Mouse (Mus musculus): ENCODE measurements around the gene Ctnnbl1. TPM values are rescaled to one million over a fixed set of nuclear protein-coding genes. Genes with fewer than 3 reads are reported as not detected.

Ctnnbl1 gene
- polyA plus RNA-seq (2012; rRNA removed): 57.6 and 67.0 TPM in 2 replicates

DNA sequence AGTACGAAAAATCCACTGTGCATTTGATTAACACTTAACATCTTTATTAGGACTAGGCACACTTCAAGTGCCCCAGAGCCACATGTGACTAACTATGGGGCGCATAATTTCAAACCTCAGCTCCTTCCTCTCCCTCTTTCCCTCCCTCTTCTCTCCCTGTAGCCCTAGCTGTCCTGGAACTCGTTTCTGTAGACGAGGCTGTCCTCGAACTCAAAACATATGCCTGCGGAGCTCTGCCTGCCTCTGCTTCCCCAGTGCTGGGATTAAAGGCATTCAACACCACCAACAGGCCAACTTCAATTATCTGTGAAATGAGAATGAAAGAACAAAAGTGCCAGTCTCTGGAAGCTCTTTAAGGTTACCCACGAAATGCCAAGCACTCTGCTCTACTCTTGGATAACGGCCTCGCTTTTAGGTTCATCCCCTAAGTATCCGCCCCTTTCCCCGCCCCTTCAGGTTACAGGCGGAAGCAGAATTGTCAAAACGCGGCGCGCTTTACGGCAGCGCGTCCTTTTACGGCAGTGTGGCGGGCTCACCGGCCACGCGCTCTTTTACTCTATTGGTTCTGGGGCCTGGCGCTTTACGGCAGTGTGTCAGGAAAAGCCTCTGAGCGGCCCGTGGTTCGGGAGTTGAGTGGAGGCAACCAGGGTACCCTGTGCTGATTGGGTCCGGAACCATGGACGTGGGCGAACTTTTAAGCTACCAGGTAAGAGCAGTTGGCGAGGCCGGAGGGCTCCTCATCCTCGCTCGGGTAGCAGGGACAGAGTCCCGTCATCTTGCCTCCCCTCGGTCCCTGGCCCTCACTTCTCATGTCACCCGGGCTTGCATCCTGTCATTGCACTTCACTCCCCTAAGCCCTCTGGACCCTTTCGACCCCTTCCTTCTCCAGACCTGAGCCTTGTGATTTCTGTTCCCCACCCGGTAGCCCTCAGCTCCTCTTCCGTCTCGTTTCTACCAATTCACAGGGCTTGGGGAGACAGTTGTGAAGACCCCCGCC, at the start of gene Ctnnbl1:
Gene Ctnnbl1 (plus strand): TSS at position 548 of the 997 bp plus-strand sequence.

DNA sequence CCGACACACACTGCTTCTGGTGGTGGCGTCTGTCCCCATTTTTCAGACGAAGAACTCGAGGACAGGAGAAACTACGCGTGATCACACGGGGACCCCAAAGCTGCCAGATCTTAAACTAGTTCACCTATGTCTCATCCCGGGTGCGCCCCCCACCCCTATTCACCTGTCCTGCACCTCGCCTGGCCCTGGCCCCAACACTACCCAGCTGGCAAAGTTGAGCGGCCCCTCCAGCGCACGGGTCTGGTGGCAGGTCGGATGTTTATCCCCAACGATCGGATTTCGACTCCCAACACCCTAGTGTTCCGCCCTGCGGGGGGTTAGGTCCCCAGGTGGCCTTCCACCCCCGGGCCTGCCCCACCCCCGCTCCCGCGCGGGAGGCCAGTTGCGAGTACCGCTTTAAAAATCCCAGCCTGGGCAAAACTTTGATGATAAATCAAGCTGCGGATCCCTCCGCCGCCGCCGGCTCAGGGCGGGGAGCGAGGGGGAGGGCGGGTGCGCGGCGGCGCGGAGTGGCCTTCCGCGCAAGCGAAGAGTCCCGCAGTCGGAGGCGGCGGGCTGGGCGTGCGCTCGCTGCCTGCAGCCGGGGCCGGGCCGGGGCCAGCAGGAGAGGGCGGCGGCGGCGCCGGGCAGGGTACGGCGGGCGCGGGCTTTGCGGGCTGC, 177.0 kb downstream of the Ctnnbl1 start, which contains the start of gene Vstm2l:
Gene Vstm2l (plus strand): TSS at position 549 of the 660 bp plus-strand sequence.

Other genes starting within 250 kb of the Ctnnbl1 start
- 1,264 and 2,183 TPM in 2 replicates for gene Nnat, start 177.3 kb upstream of the Ctnnbl1 start, polyA plus RNA-seq (2012; rRNA removed)
- 73.1 and 86.5 TPM in 2 replicates for gene Blcap, start 166.1 kb upstream of the Ctnnbl1 start, polyA plus RNA-seq (2012; rRNA removed)
- 13.3 and 13.8 TPM in 2 replicates for gene Vstm2l, start 177.3 kb downstream of the Ctnnbl1 start, polyA plus RNA-seq (2012; rRNA removed)